ENCODE assay signal across 17 mouse cellular contexts in the genomic region with DNA sequence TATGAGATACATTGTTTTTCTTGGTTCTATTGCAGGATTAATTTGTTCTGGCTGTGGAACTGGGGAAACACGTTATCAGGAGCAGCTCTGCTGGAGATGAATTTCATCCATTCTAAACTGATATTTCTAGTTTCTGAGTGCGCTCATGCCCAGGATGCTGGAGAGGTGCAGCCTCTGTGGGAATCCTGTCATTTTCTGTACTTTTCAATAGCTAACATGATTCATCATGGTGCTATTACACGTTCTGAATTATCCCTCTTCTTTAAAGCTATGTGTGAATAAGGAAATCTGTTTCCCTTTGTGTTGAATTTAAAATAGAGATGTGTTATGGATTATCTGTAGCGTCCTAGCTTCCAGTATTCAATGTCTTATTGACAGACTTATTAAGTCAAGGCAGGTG.
DNase-seq lines count a peak whose midpoint lies in the region; ATAC-seq and TF ChIP-seq lines count a peak whose summit lies in the region.
"Had no signal": no experiment of that assay in that cellular context is flagged by ENCODE, and none has a peak within 500 bp of the region (broad histone marks: within the 10 kb centered on the region; RNA-seq: fewer than 3 reads in every experiment).

No protein-coding gene starts in this region.

- TF ChIP-seq CTCF in heart, postnatal 0 days (IDR thresholded peaks at IDR 0.05; ENCODE audit: low read depth), result no peak

- H3K27me3 ChIP-seq in heart, embryonic 12.5 days (replicated peaks), result no peaks in the 10 kb centered on the region
- no peaks in the 10 kb centered on the region for H3K27me3 ChIP-seq in heart, embryonic 11.5 days (ENCODE audit: control insufficient read depth, insufficient read depth, low read length)
- no peaks in the 10 kb centered on the region for H3K27me3 ChIP-seq in heart, postnatal 0 days (ENCODE audit: control insufficient read depth, insufficient read depth, low read length)
- H3K27me3 ChIP-seq in stomach, embryonic 16.5 days (ENCODE audit: control insufficient read depth, insufficient read depth, low read length), result no peaks in the 10 kb centered on the region
- H3K27me3 ChIP-seq: forebrain, embryonic 13.5 days; hindbrain, embryonic 13.5 days had no signal

- H3K9me3 ChIP-seq in heart, embryonic 12.5 days (replicated peaks), result peaks cover 3% of the 10 kb centered on the region; the same call in 1 of the 2 replicates
- no peaks in the 10 kb centered on the region for H3K9me3 ChIP-seq in heart, embryonic 11.5 days (replicated peaks; ENCODE audit: control insufficient read depth, low read length)
- no peaks in the 10 kb centered on the region for H3K9me3 ChIP-seq in heart, postnatal 0 days (replicated peaks; ENCODE audit: control insufficient read depth, low read length)
- no peaks in the 10 kb centered on the region for H3K9me3 ChIP-seq in stomach, embryonic 16.5 days (replicated peaks; ENCODE audit: control insufficient read depth, low read length)
- H3K9me3 ChIP-seq: embryonic facial prominence, embryonic 10.5 days; forebrain, embryonic 13.5 days; hindbrain, embryonic 13.5 days had no signal

- DNase-seq in heart, postnatal 0 days (ENCODE audit: low spot score), result no peak
- no peak for DNase-seq in heart, postnatal 25 days (ENCODE audit: low spot score)
- DNase-seq in ovary, postnatal 36 days (ENCODE audit: low spot score), result no peak
- DNase-seq: adrenal gland, adult 2 months; adrenal gland, postnatal 25 days; cerebellum, adult 2 months; cerebellum, postnatal 10 days; forebrain, postnatal 0 days; gastrocnemius, postnatal 36 days; kidney, adult 2 months had no signal

- peaks cover 55% of the 10 kb centered on the region for H3K4me1 ChIP-seq in heart, embryonic 12.5 days (replicated peaks)
- peaks cover 10% of the 10 kb centered on the region for H3K4me1 ChIP-seq in heart, embryonic 11.5 days (ENCODE audit: control insufficient read depth, insufficient read depth, low read length)
- H3K4me1 ChIP-seq in heart, postnatal 0 days (ENCODE audit: control insufficient read depth, insufficient read depth), result peaks cover 58% of the 10 kb centered on the region; the same call in 1 of the 2 replicates
- peaks cover 15% of the 10 kb centered on the region for H3K4me1 ChIP-seq in stomach, embryonic 16.5 days (ENCODE audit: control insufficient read depth, insufficient read depth, low read length)
- H3K4me1 ChIP-seq: embryonic facial prominence, embryonic 10.5 days; forebrain, embryonic 13.5 days; hindbrain, embryonic 13.5 days had no signal

- no peak for ATAC-seq in heart, embryonic 12.5 days (ENCODE audit: insufficient number of reproducible peaks, low FRiP score)
- ATAC-seq in heart, embryonic 11.5 days (replicated peaks; ENCODE audit: insufficient number of reproducible peaks, low FRiP score, low TSS enrichment), result no peak
- no peak for ATAC-seq in heart, postnatal 0 days (ENCODE audit: insufficient read depth, low read depth)
- ATAC-seq in stomach, embryonic 16.5 days (ENCODE audit: insufficient read depth, low FRiP score), result no peak
- ATAC-seq: forebrain, embryonic 13.5 days; forebrain, postnatal 0 days; hindbrain, postnatal 0 days had no signal

- H3K4me2 ChIP-seq in heart, embryonic 12.5 days, result no peak overlapping the region
- H3K4me2 ChIP-seq in heart, embryonic 11.5 days, result no peak overlapping the region
- no peak overlapping the region; the same call in 1 of the 2 replicates for H3K4me2 ChIP-seq in heart, postnatal 0 days (ENCODE audit: low read depth, low read length)
- no peak overlapping the region for H3K4me2 ChIP-seq in stomach, embryonic 16.5 days (ENCODE audit: low read depth, low read length)
- H3K4me2 ChIP-seq: forebrain, embryonic 13.5 days; hindbrain, embryonic 13.5 days had no signal

- TF ChIP-seq EP300 in heart, postnatal 0 days (IDR thresholded peaks at IDR 0.05; ENCODE audit: low read depth), result no peak

- 0 out of 2 replicates have a peak overlapping the region, but pooled peaks have one; percentile 75 for H3K27ac ChIP-seq in heart, embryonic 12.5 days (ENCODE audit: poor library complexity, severe bottlenecking)
- H3K27ac ChIP-seq in heart, embryonic 11.5 days (ENCODE audit: low read depth, low read length), result no peak overlapping the region
- H3K27ac ChIP-seq in heart, postnatal 0 days (ENCODE audit: low read depth), result peak overlapping the region; percentile 94
- H3K27ac ChIP-seq in stomach, embryonic 16.5 days (ENCODE audit: low read length), result peak overlapping the region; percentile 56; the same call in 1 of the 2 replicates
- H3K27ac ChIP-seq: embryonic facial prominence, embryonic 10.5 days; forebrain, embryonic 13.5 days; hindbrain, embryonic 13.5 days; hindbrain, postnatal 0 days had no signal

- no peak overlapping the region for H3K4me3 ChIP-seq in heart, embryonic 12.5 days
- no peak overlapping the region for H3K4me3 ChIP-seq in heart, embryonic 11.5 days (ENCODE audit: low read depth, low read length)
- H3K4me3 ChIP-seq in heart, postnatal 0 days (ENCODE audit: low read depth, low read length), result no peak overlapping the region
- no peak overlapping the region for H3K4me3 ChIP-seq in stomach, embryonic 16.5 days (replicated peaks; ENCODE audit: low read length)
- H3K4me3 ChIP-seq: embryonic facial prominence, embryonic 10.5 days; forebrain, embryonic 13.5 days; hindbrain, embryonic 13.5 days had no signal

- no peaks in the 10 kb centered on the region for H3K36me3 ChIP-seq in heart, embryonic 12.5 days
- H3K36me3 ChIP-seq in heart, embryonic 11.5 days (ENCODE audit: control insufficient read depth, insufficient read depth, low read length), result no peaks in the 10 kb centered on the region
- H3K36me3 ChIP-seq in heart, postnatal 0 days (replicated peaks; ENCODE audit: control insufficient read depth, insufficient read depth, low read length), result no peaks in the 10 kb centered on the region
- H3K36me3 ChIP-seq in stomach, embryonic 16.5 days (ENCODE audit: control insufficient read depth, insufficient read depth, low read length), result no peaks in the 10 kb centered on the region
- H3K36me3 ChIP-seq: embryonic facial prominence, embryonic 10.5 days; hindbrain, embryonic 13.5 days had no signal

- H3K9ac ChIP-seq in heart, embryonic 12.5 days, result no peak overlapping the region
- no peak overlapping the region for H3K9ac ChIP-seq in heart, embryonic 11.5 days (ENCODE audit: low read depth, low read length)
- no peak overlapping the region for H3K9ac ChIP-seq in heart, postnatal 0 days (replicated peaks; ENCODE audit: low read depth, low read length)
- no peak overlapping the region for H3K9ac ChIP-seq in stomach, embryonic 16.5 days (ENCODE audit: low read length)
- H3K9ac ChIP-seq: forebrain, embryonic 13.5 days; forebrain, postnatal 0 days; hindbrain, embryonic 13.5 days had no signal

- 77% methylated on average over 4 of the region's 4 CpGs for WGBS in heart, embryonic 12.5 days
- WGBS in heart, embryonic 11.5 days (ENCODE audit: insufficient replicate concordance), result 80% methylated on average over 4 of the region's 4 CpGs
- 82% methylated on average over 4 of the region's 4 CpGs for WGBS in heart, postnatal 0 days
- WGBS in stomach, embryonic 16.5 days, result 71% methylated on average over 4 of the region's 4 CpGs

- intact Hi-C loops in heart, postnatal 25 days (cut with DNase I), result loop anchor here (2.0 to 5.0 kb wide), 3 partner anchors 94 to 232 kb away; partner anchors contain the start of gene Frmd6
